Mouse (Mus musculus) lung, embryonic 14.5 days (tissue): ENCODE data around the gene Il15ra. TPM values are rescaled to one million over a fixed set of nuclear protein-coding genes. Genes with fewer than 3 reads are reported as not detected.

Source experiments
- ATAC-seq: fragments of 200-750 bp; cut with Nextera tagmentation; 2 replicates; pipeline ENCODE4 v1.8.0; 2017; ENCODE audit warnings: mild to moderate bottlenecking, moderate TSS enrichment, moderate library complexity; ENCODE audit not compliant: insufficient read depth
- DNase-seq: peaks from one replicate; pipeline ENCODE4 v3.0.0-alpha.2; 2015
- H3K27ac ChIP-seq: fragments of 300-500 bp; sonication (generic); 2 replicates; pipeline ENCODE4 v1.5.1; 2014; ENCODE audit warnings: low read depth, mild to moderate bottlenecking, moderate library complexity
- H3K27me3 ChIP-seq: fragments of 300-500 bp; sonication (generic); 2 replicates; pipeline ENCODE4 v1.6.1; 2014; ENCODE audit warnings: low read length, control low read depth; ENCODE audit not compliant: insufficient read depth
- H3K36me3 ChIP-seq: fragments of 300-500 bp; sonication (generic); 2 replicates; pipeline ENCODE4 v1.6.1; 2014; ENCODE audit warnings: control low read depth; ENCODE audit not compliant: insufficient read depth
- H3K4me1 ChIP-seq: fragments of 300-500 bp; sonication (generic); 2 replicates; pipeline ENCODE4 v1.6.1; 2014; ENCODE audit warnings: antibody characterized with exemption, control low read depth; ENCODE audit not compliant: insufficient read depth
- H3K4me2 ChIP-seq: fragments of 300-500 bp; sonication (generic); 2 replicates; pipeline ENCODE4 v1.6.1; 2014; ENCODE audit warnings: mild to moderate bottlenecking
- H3K4me3 ChIP-seq: fragments of 300-500 bp; sonication (generic); 2 replicates; pipeline ENCODE4 v1.5.1; 2014; ENCODE audit warnings: low read depth, low read length
- H3K9ac ChIP-seq: fragments of 300-500 bp; sonication (generic); 2 replicates; pipeline ENCODE4 v1.6.1; 2014
- H3K9me3 ChIP-seq: fragments of 300-500 bp; sonication (generic); 2 replicates; pipeline ENCODE4 v1.6.1; 2016; ENCODE audit warnings: low read depth, low read length, control low read depth
- CTCF ChIP-seq: IDR thresholded peaks from 2 replicates; pipeline ENCODE4 v1.5.1; 2016; ENCODE audit warnings: antibody characterized with exemption, low read depth
- WGBS: fragments of 180-500 bp; shearing (Covaris S2); extraction: QIAGEN DNeasy Blood & Tissue Kit; methylation state at CpG from one replicate; pipeline ENCODE4 v1.1.7; 2014; 5-methylcytosine and 5-hydroxymethylcytosine counted together
- polyA plus RNA-seq: library from polyadenylated mRNA; unstranded; fragments of >200 nt; fragmentation: Nextera tagmentation; extraction: Ambion mirVana; gene quantifications from 2 replicates; pipeline ENCODE4 v1.2.1, GENCODE M21; 2014

The Il15ra gene
- polyA plus RNA-seq, 1 experiment from 2014 or later = 1.6 TPM

DNA sequence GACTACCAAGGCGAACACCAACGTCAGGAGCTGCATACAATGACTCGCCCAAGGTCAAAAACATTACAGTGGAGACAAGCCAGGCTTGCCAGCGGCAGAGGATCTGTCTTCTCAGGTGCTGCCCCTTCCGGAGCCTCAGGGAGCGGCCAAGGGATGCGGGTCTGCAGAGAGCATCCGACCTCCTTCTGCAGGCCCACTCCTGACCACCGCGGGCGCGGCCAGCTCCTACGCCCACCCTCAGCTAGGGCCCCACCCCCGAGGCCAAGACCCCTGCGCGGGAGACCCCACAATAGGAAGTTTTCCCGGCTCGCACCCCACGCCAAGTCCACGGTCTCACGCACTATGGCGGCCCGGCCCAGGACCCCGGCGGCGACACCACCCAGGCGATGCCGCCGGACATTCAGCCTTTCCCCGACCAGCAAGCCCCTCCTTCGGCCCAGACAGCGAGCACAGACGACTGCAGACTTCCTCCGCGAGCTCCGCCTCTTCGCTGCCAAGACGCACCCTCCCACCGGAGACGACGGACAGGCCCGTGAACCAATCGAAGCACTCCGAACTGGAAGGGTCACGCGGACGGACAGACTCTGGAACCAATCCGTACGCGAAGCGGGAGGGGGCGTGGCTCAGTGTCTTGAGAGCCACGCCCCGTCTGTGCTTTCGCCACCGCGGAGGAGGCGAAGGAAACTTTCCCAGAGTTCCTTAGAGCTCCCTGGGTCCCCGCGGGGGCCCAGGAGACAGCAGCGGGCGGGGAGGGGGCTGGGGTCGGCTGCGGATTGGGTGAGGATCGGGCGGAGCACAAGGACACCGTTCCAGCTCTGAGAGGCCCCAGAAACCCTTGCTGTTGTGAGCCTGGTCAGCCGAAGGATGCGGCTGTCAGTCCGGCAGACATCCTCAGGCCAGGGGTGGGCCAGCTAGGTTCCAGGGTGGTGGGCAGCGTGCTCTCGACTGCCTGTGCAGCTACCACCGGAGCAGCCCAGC, 72.3 kb downstream of the Il15ra start, which contains the start of the genes Fbh1 and Ankrd16:
TSS of gene Fbh1 (minus strand) at position 492 of the 978 bp plus-strand sequence.
TSS of gene Ankrd16 (plus strand) at position 786 of the 978 bp plus-strand sequence.
- H3K4me2 ChIP-seq = peak within 1 kb of the TSS; percentile 89
- under 1% methylated on average over 73 of the region's 73 CpGs for WGBS

DNA sequence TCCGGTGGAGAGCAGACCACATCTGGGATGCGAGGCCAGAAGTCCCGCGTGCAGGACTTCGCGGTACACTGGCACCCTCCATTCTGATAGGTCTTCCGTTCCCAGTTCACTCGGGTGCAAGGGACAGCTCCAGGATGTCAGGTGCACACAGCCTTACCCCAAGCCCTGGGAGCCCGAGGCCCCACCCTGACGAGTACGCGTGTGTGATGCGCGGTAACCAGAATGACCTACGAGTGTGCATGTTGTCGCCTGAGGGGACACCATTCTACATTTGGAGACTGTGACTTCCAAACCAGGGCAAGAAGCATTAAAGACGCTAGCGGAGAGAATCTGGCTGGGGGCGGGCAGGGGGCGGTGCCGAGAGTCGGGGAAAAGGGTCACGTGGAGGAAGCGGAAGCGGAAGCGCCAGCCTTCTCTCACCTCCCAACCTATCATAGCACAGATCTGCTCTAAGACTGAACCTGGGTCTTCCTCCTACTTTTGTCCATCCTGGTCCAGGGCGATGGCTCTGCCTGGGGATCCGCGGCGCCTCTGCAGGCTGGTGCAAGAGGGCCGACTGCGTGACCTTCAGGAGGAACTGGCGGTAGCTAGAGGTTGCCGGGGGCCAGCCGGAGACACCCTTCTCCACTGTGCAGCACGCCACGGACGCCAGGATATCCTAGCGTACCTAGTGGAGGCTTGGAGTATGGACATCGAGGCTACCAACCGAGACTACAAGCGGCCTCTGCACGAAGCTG, 73.2 kb downstream of the Il15ra start:
- Histone ChIP-seq H3K36me3 (peaks cover 19% of the 10 kb centered on the region), H3K27ac (peak overlapping the region; percentile 94), H3K4me3 (peak overlapping the region; percentile 82), H3K4me2 (peak overlapping the region; percentile 89), H3K9me3 (no peaks in the 10 kb centered on the region), H3K9ac (peak overlapping the region; percentile 81), H3K4me1 (peaks cover 7% of the 10 kb centered on the region), H3K27me3 (no peaks in the 10 kb centered on the region)
- ATAC-seq = peak; percentile 86
- DNase-seq = peak; percentile 90
- under 1% methylated on average over 43 of the region's 43 CpGs for WGBS
- TF ChIP-seq CTCF = peak; percentile 50

More for the DNA sequence above, 72.3 kb downstream of the Il15ra start, which contains the start of the genes Fbh1 and Ankrd16:
- Histone ChIP-seq H3K9me3 (no peaks in the 10 kb centered on the region), H3K27ac (peak within 1 kb of the TSS; percentile 94), H3K4me3 (peak within 1 kb of the TSS; percentile 82), H3K4me1 (peaks cover 7% of the 10 kb centered on the region), H3K9ac (peak within 1 kb of the TSS; percentile 85), H3K36me3 (peaks cover 12% of the 10 kb centered on the region), H3K27me3 (no peaks in the 10 kb centered on the region)
- DNase-seq = peak; percentile 100
- ATAC-seq = peak; percentile 95
- TF ChIP-seq CTCF = peak; percentile 20

Other genes with a start within 250 kb of the Il15ra start
- 28.8 and 30.0 TPM in 2 replicates for gene Pfkfb3, start 151.2 kb upstream of the Il15ra start, polyA plus RNA-seq
- gene Rbm17, start 101.1 kb upstream of the Il15ra start, polyA plus RNA-seq = 145 and 154 TPM in 2 replicates
- gene Gm17490, start 79.0 kb upstream of the Il15ra start, polyA plus RNA-seq = not detected in 2 replicates
- not detected in 2 replicates for gene Il2ra, start 62.5 kb upstream of the Il15ra start, polyA plus RNA-seq
- gene Fbh1, start 72.3 kb downstream of the Il15ra start, polyA plus RNA-seq = 113 and 117 TPM in 2 replicates
- 22.5 and 23.3 TPM in 2 replicates for gene Ankrd16, start 72.6 kb downstream of the Il15ra start, polyA plus RNA-seq